Mouse (Mus musculus) neural tube, embryonic 13.5 days (tissue): ENCODE results near the gene Fiz1. TPM values are rescaled to one million over a fixed set of nuclear protein-coding genes. Genes with fewer than 3 reads are reported as not detected.
"Not testable (repeated sequence)": the region's sequence is repeated elsewhere in the genome, so short reads cannot be mapped to it uniquely, and the experiment has no call there.

ENCODE experiments used
- ATAC-seq: fragments of 200-750 bp; cut with Nextera tagmentation; 2 replicates; pipeline ENCODE4 v1.8.0; 2017; ENCODE audit warnings: low read depth, mild to moderate bottlenecking, moderate TSS enrichment, moderate library complexity
- H3K27ac ChIP-seq: fragments of 300-500 bp; sonication (generic); replicated peaks from 2 replicates; pipeline ENCODE4 v1.5.1; 2015; ENCODE audit warnings: moderate library complexity, mild to moderate bottlenecking, inconsistent platforms
- H3K27me3 ChIP-seq: fragments of 300-500 bp; sonication (generic); 2 replicates; pipeline ENCODE4 v1.6.1; 2015; ENCODE audit warnings: mild to moderate bottlenecking, inconsistent platforms
- H3K36me3 ChIP-seq: fragments of 300-500 bp; sonication (generic); 2 replicates; pipeline ENCODE4 v1.6.1; 2015; ENCODE audit warnings: mild to moderate bottlenecking, inconsistent platforms
- H3K4me1 ChIP-seq: fragments of 300-500 bp; sonication (generic); replicated peaks from 2 replicates; pipeline ENCODE4 v1.6.1; 2015; ENCODE audit warnings: inconsistent platforms
- H3K4me2 ChIP-seq: fragments of 300-500 bp; sonication (generic); 2 replicates; pipeline ENCODE4 v1.6.1; 2015; ENCODE audit warnings: inconsistent platforms, mild to moderate bottlenecking, moderate library complexity
- H3K4me3 ChIP-seq: fragments of 300-500 bp; sonication (generic); 2 replicates; pipeline ENCODE4 v1.5.1; 2015; ENCODE audit warnings: mild to moderate bottlenecking, inconsistent platforms
- H3K9ac ChIP-seq: fragments of 300-500 bp; sonication (generic); 2 replicates; pipeline ENCODE4 v1.6.1; 2015; ENCODE audit warnings: moderate library complexity, mild to moderate bottlenecking, inconsistent platforms
- H3K9me3 ChIP-seq: fragments of 300-500 bp; sonication (generic); 2 replicates; pipeline ENCODE4 v1.6.1; 2016; ENCODE audit warnings: inconsistent platforms
- WGBS: fragments of 180-500 bp; shearing (Covaris S2); methylation state at CpG from one replicate; pipeline ENCODE4 v1.1.7; 2015; 5-methylcytosine and 5-hydroxymethylcytosine counted together
- polyA plus RNA-seq: library from polyadenylated mRNA; unstranded; fragments of >200 nt; fragmentation: Nextera tagmentation; extraction: Ambion mirVana; gene quantifications from 2 replicates; pipeline ENCODE4 v1.2.1, GENCODE M21; 2015

Gene Fiz1
- polyA plus RNA-seq, 1 experiment from 2014 or later = 43.7 TPM

DNA sequence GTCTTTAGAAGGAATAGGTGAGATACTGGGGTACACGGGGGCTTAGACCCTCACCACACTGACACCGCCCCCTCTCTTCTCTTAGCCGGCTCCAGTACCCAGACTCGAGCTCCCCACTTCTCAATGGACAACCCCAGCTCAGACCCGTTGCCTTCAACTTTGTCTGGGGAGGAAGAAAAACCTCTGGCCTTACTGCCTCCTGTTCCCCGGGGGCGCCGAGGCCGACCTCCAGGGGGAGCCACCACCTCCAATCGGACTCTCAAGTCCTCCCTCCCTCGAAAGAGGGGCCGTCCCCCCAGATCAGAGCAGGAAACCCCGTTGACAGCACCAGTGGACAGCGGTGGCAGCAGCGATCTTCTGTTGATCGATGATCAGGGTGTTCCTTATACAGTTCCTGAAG lies 2.9 kb upstream of the Fiz1 start:
- no peak overlapping the region for H3K4me3 ChIP-seq
- peaks cover 14% of the 10 kb centered on the region for H3K36me3 ChIP-seq
- no peak overlapping the region for H3K27ac ChIP-seq
- H3K27me3 ChIP-seq = no peaks in the 10 kb centered on the region
- peaks cover 34% of the 10 kb centered on the region for H3K4me1 ChIP-seq
- H3K9me3 ChIP-seq = no peaks in the 10 kb centered on the region
- no peak for ATAC-seq
- no peak overlapping the region for H3K4me2 ChIP-seq
- H3K9ac ChIP-seq = no peak overlapping the region
- WGBS = 92% methylated on average over 16 of the region's 16 CpGs

DNA sequence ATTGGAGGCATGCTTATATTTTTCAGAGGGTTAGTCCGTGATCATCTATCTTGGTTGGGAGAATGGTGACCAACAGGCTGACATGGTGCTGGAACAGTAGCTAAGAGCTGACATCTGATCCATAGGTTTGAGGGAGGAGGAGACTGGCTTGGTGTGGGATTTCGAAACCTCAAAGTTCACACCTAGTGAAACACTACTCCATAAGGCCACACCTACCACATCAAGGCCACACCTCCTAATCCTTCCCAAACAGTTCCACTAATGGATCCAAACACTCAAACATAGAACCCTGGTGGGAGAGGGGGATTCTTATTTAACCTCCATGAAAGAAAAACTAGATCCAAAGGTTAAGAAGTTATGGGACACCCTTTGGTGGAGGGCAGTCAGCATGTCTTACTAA lies 2.4 kb upstream of the Fiz1 start:
- ATAC-seq = no peak
- H3K9ac ChIP-seq = no peak overlapping the region
- no peak overlapping the region for H3K4me2 ChIP-seq
- no peaks in the 10 kb centered on the region for H3K9me3 ChIP-seq
- H3K36me3 ChIP-seq = peaks cover 14% of the 10 kb centered on the region
- peaks cover 33% of the 10 kb centered on the region for H3K4me1 ChIP-seq
- H3K27ac ChIP-seq = no peak overlapping the region
- no peak overlapping the region for H3K4me3 ChIP-seq
- 94% methylated on average over 2 of the region's 2 CpGs for WGBS
- no peaks in the 10 kb centered on the region for H3K27me3 ChIP-seq

DNA sequence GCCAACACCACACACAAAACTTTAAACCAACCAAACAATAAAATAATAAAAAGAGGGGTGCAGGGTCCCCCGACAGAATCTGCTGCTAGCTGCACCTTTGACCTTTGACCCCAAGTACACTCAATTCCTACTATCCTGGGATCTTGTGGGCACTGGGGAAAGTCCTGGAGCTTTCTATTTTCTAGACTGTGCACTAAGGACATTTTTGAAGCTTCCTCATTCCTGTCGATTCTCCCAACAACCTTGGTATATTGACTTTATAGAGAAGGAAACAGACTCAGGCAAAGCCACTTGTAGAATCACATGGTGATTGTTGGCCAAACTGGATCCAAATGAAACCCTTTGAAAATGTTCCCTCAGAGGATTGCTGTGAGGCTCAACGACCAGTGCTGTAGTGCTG lies 1.6 kb upstream of the Fiz1 start:
- Histone ChIP-seq H3K9ac (peak overlapping the region; percentile 83), H3K27me3 (no peaks in the 10 kb centered on the region), H3K9me3 (no peaks in the 10 kb centered on the region), H3K4me1 (peaks cover 24% of the 10 kb centered on the region), H3K4me3 (peak overlapping the region; percentile 71), H3K27ac (peak overlapping the region; percentile 97), H3K36me3 (peaks cover 20% of the 10 kb centered on the region), H3K4me2 (peak overlapping the region; percentile 58)
- no peak for ATAC-seq
- 61% methylated on average over 3 of the region's 3 CpGs for whole genome bisulfite sequencing

DNA sequence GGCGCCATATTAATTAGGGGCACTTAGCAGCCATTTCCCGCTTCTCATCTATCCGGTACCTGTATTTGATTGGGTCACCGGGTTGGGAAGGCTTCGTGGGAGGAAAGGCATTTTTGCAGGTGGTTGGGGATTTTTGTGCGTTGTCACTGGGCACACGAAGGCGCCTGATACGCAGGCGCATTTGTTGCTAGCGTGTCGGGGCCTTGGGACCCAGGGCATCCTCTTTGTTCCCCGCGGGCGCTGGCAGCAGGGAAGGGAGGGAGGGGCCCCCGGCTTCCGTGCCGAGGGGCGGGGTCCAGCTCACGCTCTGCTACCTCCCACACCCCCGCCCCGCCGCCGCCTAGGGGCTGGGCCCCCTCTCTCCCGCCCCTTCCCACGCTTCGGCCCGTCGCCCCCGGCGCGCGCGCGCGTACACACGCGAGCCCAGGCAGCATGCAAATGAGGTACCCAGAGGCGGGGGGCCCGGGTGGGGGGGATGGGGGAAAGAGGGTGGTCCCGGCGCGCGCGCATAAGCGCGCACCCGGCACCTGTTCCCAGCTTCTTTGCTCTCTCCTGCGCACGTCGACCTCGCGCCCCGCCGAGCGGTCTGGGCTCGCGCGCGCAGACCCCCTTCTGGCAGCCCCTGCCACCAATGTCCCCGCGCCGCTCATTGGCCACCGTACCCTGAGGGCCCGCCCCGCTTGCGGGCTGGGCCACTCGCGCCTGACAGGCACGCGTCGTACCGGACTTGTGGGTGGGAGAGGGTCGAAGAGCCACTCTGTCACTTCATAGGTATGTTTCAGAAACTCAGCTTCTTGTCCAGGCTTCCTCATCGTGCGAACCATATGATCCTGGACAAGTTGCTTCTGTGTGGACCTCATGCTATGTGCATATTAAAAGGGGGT lies 863 bp upstream of the Fiz1 start, which contains the start of gene Gm44973:
Gene Gm44973 (plus strand): TSS at position 379 of the 884 bp plus-strand sequence.
- peaks cover 27% of the 10 kb centered on the region for H3K36me3 ChIP-seq
- no peaks in the 10 kb centered on the region for H3K9me3 ChIP-seq
- peak within 1 kb of the TSS; percentile 58 for H3K4me2 ChIP-seq
- H3K27ac ChIP-seq = peak within 1 kb of the TSS; percentile 97
- peak within 1 kb of the TSS; percentile 71 for H3K4me3 ChIP-seq
- H3K4me1 ChIP-seq = peaks cover 22% of the 10 kb centered on the region
- H3K27me3 ChIP-seq = no peaks in the 10 kb centered on the region
- peak; percentile 74 for ATAC-seq
- under 1% methylated on average over 60 of the region's 76 CpGs for WGBS
- H3K9ac ChIP-seq = peak within 1 kb of the TSS; percentile 83

DNA sequence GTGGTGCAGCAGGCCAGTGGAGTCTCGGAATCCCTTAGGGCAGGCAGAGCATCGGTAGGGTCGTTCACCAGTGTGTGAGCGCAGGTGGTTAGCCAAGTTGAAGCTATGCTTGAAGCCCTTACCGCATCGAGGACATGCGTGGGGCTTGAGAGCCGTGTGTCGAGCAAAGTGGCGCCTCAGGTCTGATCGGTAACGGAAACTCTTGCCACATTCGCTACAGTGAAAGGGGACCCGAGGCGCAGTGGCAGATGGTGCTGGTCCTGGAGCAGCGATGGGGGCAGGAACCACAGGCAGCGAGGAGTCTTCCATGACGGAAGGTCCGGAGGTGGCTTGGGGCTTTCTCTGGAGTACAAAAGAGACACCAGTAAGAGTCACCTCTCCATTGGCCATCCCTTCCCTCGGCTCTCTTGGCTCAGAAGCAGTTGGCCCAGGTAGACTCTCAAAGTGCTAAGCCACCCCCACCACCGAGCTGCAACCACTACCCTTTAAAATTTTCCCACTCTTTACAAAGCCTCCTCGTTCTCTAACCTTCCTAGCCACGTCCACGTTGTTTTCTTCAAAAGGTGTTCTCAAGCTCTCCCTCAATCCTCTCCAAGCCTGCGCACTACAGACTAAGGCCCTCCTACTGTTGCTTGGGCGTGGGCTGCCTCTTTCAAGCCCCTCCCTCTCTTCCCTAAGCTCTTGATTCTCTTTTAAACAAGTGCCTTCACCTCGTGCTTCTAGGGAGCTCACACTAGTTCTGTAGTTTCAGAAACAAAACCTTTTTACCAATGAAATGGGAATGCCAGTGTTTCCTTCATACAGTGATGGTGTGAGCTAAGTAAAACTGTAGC lies 1.6 kb downstream of the Fiz1 start:
- Histone ChIP-seq H3K27ac (no peak overlapping the region), H3K9me3 (no peaks in the 10 kb centered on the region), H3K27me3 (no peaks in the 10 kb centered on the region), H3K4me1 (peaks cover 11% of the 10 kb centered on the region), H3K4me2 (peak overlapping the region; percentile 58), H3K36me3 (peaks cover 51% of the 10 kb centered on the region), H3K9ac (no peak overlapping the region), H3K4me3 (peak overlapping the region; percentile 71)
- WGBS = 92% methylated on average over 27 of the region's 27 CpGs
- no peak for ATAC-seq

DNA sequence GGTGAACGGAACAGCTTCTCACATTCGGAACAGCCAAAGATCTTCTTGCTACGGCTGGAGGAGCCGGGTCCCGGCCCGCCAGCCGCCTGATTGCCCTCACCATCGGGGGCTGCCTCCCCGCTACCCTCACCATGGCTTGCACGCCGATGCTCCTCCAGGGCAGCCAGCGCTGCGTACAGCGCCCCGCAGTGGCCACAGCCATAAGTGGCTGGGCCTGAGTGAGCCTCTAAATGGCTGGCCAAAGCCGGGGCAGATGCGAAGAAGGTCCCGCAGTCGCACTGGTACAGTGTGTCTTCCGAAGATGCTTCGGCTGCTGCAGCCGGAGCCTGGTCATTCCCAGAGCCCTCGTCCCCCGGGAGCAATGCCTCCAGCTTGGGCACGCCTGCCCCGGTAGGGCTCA lies 6.3 kb downstream of the Fiz1 start:
- H3K9me3 ChIP-seq = no peaks in the 10 kb centered on the region
- peaks cover 2% of the 10 kb centered on the region; the same call in 1 of the 2 replicates for H3K4me1 ChIP-seq
- no peak overlapping the region for H3K27ac ChIP-seq
- WGBS = 94% methylated on average over 26 of the region's 26 CpGs
- no peak overlapping the region for H3K4me3 ChIP-seq
- H3K4me2 ChIP-seq = no peak overlapping the region
- H3K9ac ChIP-seq = no peak overlapping the region
- H3K27me3 ChIP-seq = no peaks in the 10 kb centered on the region
- H3K36me3 ChIP-seq = peaks cover 70% of the 10 kb centered on the region
- no peak for ATAC-seq

DNA sequence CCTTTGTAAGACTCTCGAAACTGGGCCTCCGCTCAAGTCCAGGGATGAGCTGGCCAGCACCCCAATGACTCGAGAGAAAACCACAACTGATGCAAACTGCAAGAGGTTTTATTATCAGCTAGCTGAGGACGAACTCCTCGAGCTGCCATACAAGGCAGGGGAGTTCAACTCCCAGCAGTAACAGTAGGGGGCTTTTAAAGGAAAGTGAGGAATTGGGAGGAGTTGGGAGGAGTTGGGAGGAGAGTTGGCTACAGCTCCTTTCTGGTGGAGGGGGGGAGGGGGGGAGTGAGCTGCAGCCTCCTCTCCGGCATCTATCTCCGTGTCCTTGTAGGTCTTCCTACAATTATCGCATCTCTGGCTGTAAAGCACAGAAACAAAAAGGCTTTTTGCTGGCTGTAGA lies 11.6 kb downstream of the Fiz1 start:
- peaks cover 19% of the 10 kb centered on the region for H3K36me3 ChIP-seq
- H3K4me3 ChIP-seq, H3K27ac ChIP-seq, H3K4me1 ChIP-seq, H3K27me3 ChIP-seq, H3K9ac ChIP-seq, H3K4me2 ChIP-seq, ATAC-seq, H3K9me3 ChIP-seq: not testable (repeated sequence)
- WGBS = 60% methylated on average over 8 of the region's 8 CpGs

DNA sequence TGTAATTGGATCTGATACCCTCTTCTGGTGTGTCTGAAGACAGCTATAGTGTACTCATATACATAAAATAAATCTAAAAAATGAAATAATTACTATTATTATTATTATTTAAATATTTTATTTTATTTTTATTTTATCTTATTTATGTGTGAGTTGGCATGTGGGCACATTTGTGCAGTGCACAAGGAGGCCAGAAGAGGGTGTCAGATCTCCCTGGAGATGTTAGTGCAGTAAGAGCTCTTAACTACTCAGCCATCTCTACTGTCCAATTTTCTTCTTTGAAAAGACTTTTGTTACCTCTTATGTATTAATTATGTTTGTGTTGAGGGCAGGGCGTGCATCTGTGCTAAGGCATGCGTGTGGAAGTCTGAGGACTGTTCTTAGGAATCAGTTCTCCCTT lies 14.6 kb downstream of the Fiz1 start:
- no peaks in the 10 kb centered on the region for H3K9me3 ChIP-seq
- no peaks in the 10 kb centered on the region for H3K27me3 ChIP-seq
- H3K27ac ChIP-seq = no peak overlapping the region
- 64% methylated on average over 2 of the region's 2 CpGs for WGBS
- no peak overlapping the region for H3K9ac ChIP-seq
- H3K4me1 ChIP-seq = peaks cover 13% of the 10 kb centered on the region
- ATAC-seq = no peak
- no peaks in the 10 kb centered on the region for H3K36me3 ChIP-seq
- H3K4me3 ChIP-seq = no peak overlapping the region
- no peak overlapping the region for H3K4me2 ChIP-seq

DNA sequence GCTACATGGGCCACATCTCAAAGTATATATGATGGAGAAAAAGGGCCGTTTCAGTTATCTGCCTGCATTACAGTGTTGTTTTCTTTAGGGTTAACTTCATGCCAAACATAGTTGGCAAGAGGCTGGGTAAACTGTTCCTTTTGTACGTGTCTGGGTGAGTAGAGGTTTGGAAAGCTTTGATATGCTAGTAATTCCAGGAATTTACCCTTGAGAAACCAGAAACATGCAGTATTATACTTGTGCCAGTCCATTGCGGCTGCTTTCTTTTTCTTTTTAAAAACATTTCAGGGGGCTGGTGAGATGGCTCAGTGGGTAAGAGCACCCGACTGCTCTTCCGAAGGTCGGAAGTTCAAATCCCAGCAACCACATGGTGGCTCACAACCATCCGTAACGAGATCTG lies 17.6 kb downstream of the Fiz1 start:
- ATAC-seq = no peak
- WGBS = 72% methylated on average over 8 of the region's 8 CpGs
- peak overlapping the region; percentile 85 for H3K27ac ChIP-seq

DNA sequence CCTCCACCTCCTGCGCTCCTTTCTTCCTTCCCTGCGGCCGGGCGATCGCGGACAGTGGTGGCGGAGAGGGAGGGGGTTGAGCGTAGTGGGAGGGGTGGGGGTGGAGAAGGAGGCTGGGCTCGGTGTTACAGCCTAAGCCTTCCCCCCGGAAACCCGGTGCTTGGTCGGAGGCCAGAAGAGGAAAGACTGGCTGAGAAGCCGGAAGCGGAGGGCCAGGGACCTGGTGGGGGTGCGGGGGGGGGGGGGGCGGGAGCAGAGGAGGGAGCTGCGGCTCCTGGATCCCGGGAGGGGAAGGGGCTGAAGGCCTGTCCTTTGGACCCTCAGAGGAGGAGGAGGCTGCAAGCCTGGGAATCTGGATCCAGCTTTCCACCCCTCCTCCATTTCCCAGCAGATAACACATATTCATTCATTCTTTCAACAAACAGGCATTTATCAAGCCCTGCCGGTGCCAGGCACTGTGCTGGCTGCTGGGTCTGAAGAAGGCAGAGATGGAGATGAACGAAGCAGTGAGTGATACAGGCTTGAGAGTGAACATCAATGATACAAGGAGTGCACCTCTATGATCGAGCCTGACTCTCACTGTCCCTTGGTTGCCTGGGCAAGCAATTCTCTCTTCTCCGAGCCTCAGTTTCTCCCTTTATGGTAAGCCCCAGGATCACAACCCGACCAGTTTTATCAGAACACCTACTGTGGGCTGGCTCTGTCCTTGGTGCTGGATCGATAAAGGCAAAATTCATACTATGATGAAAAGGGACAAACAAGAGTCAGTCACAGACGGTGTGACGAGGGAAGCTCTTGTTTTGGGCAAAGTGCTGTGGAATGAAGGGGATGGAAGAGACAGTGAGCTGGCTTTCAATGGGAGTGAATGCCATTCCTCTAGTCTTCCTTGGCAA lies 18.2 kb downstream of the Fiz1 start, which contains the start of gene Zfp579:
Gene Zfp579 (minus strand): TSS at position 156 of the 893 bp plus-strand sequence.
- Histone ChIP-seq H3K9me3 (no peaks in the 10 kb centered on the region), H3K4me3 (peak within 1 kb of the TSS; percentile 75), H3K9ac (peak within 1 kb of the TSS; percentile 95), H3K36me3 (peaks cover 32% of the 10 kb centered on the region), H3K27me3 (peaks cover 13% of the 10 kb centered on the region), H3K4me1 (peaks cover 40% of the 10 kb centered on the region), H3K27ac (peak within 1 kb of the TSS; percentile 85), H3K4me2 (peak within 1 kb of the TSS; percentile 68)
- peak; percentile 86 for ATAC-seq
- WGBS = 6% methylated on average over 23 of the region's 26 CpGs

More for the DNA sequence above, 17.6 kb downstream of the Fiz1 start:
- Histone ChIP-seq H3K9ac (peak overlapping the region; percentile 95), H3K4me3 (peak overlapping the region; percentile 75), H3K27me3 (peaks cover 13% of the 10 kb centered on the region), H3K36me3 (peaks cover 25% of the 10 kb centered on the region), H3K9me3 (no peaks in the 10 kb centered on the region), H3K4me1 (peaks cover 40% of the 10 kb centered on the region), H3K4me2 (peak overlapping the region; percentile 68)

DNA sequence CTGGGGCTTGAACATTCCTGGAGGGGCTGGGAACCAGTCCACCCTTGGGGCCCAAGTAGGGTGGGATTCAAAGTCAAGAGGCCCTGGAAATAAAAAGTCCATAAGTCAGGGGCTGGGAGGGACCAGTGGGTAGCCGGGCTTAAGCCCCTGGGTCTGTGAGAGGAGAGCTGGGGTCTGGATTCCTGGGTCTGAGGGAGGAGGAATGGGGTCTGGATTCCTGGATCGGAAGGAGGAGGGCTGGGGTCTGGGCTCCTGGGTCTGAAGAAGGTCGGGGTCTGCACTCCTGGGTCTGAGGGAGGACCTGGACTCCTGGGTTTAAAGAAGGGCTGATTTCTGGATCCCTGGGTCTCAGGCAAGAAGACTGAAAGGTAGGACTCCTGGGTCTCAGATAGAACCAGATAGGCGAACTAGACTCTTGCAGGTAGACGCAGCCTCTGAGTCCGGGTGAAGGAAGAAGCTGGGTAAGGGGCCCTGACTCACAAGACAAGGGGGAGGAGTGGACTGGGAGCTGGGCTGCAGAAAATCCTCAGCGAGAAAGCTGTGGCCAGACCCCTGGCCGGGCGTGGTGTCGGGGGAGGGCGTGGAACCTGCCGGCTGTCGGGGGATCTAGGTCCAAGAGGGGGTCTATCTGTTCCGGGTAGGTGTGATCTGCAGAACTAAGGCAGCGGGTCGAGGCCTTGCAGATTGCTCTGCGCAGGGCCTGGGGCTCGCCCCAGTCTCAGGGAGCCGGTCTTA lies 19.1 kb downstream of the Fiz1 start:
- H3K4me3 ChIP-seq = peak overlapping the region; percentile 75
- 7% methylated on average over 19 of the region's 19 CpGs for WGBS
- H3K4me1 ChIP-seq = peaks cover 40% of the 10 kb centered on the region
- H3K27me3 ChIP-seq = peaks cover 13% of the 10 kb centered on the region
- peaks cover 40% of the 10 kb centered on the region for H3K36me3 ChIP-seq
- no peaks in the 10 kb centered on the region for H3K9me3 ChIP-seq
- peak; percentile 73 for ATAC-seq
- peak overlapping the region; percentile 68 for H3K4me2 ChIP-seq
- H3K9ac ChIP-seq = peak overlapping the region; percentile 95
- peak overlapping the region; percentile 85 for H3K27ac ChIP-seq
